Mouse (Mus musculus) liver, embryonic 11.5 days (tissue): ENCODE data around the gene Sytl3. TPM values are rescaled to one million over a fixed set of nuclear protein-coding genes. Genes with fewer than 3 reads are reported as not detected.
"Not testable (repeated sequence)": the region's sequence is repeated elsewhere in the genome, so short reads cannot be mapped to it uniquely, and the experiment has no call there.

Experiments
- ATAC-seq: fragments of 200-750 bp; cut with Nextera tagmentation; replicated peaks from 2 replicates; pipeline ENCODE4 v1.8.0; 2017; ENCODE audit warnings: moderate number of reproducible peaks, mild to moderate bottlenecking, moderate TSS enrichment, moderate library complexity; ENCODE audit not compliant: low FRiP score
- DNase-seq: peaks from one replicate; pipeline ENCODE4 v3.0.0-alpha.2; 2017; ENCODE audit warnings: low spot score
- H3K27ac ChIP-seq: fragments of 300-500 bp; sonication (generic); 2 replicates; pipeline ENCODE4 v1.5.1; 2014; ENCODE audit warnings: mild to moderate bottlenecking, low read depth, low read length, control low read depth
- H3K27me3 ChIP-seq: fragments of 300-500 bp; sonication (generic); replicated peaks from 2 replicates; pipeline ENCODE4 v1.6.1; 2014; ENCODE audit warnings: low read length, mixed read lengths; ENCODE audit not compliant: control insufficient read depth, insufficient read depth
- H3K36me3 ChIP-seq: fragments of 300-500 bp; sonication (generic); 2 replicates; pipeline ENCODE4 v1.6.1; 2014; ENCODE audit warnings: mild to moderate bottlenecking, low read length, moderate library complexity, mixed read lengths; ENCODE audit not compliant: control insufficient read depth, insufficient read depth
- H3K4me1 ChIP-seq: fragments of 300-500 bp; sonication (generic); replicated peaks from 2 replicates; pipeline ENCODE4 v1.6.1; 2014; ENCODE audit warnings: low read length, mixed read lengths; ENCODE audit not compliant: control insufficient read depth, insufficient read depth
- H3K4me2 ChIP-seq: fragments of 300-500 bp; sonication (generic); 2 replicates; pipeline ENCODE4 v1.6.1; 2014; ENCODE audit warnings: mild to moderate bottlenecking, control low read depth, moderate library complexity
- H3K4me3 ChIP-seq: fragments of 300-500 bp; sonication (generic); 2 replicates; pipeline ENCODE4 v1.5.1; 2014; ENCODE audit warnings: low read depth, low read length, control low read depth
- H3K9ac ChIP-seq: fragments of 300-500 bp; sonication (generic); 2 replicates; pipeline ENCODE4 v1.6.1; 2014; ENCODE audit warnings: low read depth, low read length, control low read depth
- H3K9me3 ChIP-seq: fragments of 300-500 bp; sonication (generic); 2 replicates; pipeline ENCODE4 v1.6.1; 2016; ENCODE audit warnings: low read length, inconsistent platforms, mixed read lengths; ENCODE audit not compliant: control insufficient read depth
- WGBS: fragments of 180-500 bp; shearing (Covaris S2); extraction: QIAGEN DNeasy Blood & Tissue Kit; methylation state at CpG from one replicate; pipeline ENCODE4 v1.1.7; 2014; 5-methylcytosine and 5-hydroxymethylcytosine counted together
- polyA plus RNA-seq: library from polyadenylated mRNA; unstranded; fragments of >200 nt; fragmentation: Nextera tagmentation; extraction: Ambion mirVana; gene quantifications from 2 replicates; pipeline ENCODE4 v1.2.1, GENCODE M21; 2014

Sytl3 gene
- polyA plus RNA-seq, 1 experiment from 2014 or later: not detected

- DNase-seq, H3K4me2 ChIP-seq, H3K27me3 ChIP-seq, H3K36me3 ChIP-seq, H3K9ac ChIP-seq, H3K9me3 ChIP-seq, H3K4me3 ChIP-seq, H3K4me1 ChIP-seq, H3K27ac ChIP-seq: not testable (repeated sequence)
- 0 out of 2 replicates have a peak, but pooled peaks have one; percentile 18 for ATAC-seq
- WGBS: 80% methylated on average over 14 of the region's 14 CpGs
Measured at GRCm38 (mm10) chr17:6640771-6641429, 18.0 kb upstream of the Sytl3 start.

DNA sequence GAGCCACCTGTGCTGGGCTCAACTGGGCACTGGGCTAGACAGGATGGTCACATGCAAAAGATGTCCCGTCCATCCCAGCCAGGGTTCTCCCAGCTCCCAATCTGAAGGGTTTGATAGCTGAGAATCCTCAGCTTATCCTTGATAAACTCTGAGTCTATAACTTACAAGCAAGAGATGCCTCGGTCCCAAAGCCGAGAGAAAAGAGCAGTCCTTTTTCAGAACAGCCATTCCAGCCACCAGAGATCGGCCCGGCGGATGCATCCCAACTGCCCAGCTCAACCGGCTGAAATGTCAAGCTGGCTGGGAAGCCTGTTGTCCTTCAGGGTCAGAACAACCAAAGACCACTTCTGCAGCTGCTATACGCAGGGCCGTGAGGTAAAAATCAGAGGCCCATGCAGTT, 14.7 kb upstream of the Sytl3 start:
- H3K4me2 ChIP-seq, H3K36me3 ChIP-seq, H3K9me3 ChIP-seq, H3K27ac ChIP-seq, H3K9ac ChIP-seq, ATAC-seq, H3K27me3 ChIP-seq, H3K4me1 ChIP-seq, H3K4me3 ChIP-seq, DNase-seq: not testable (repeated sequence)
- WGBS: 90% methylated on average over 8 of the region's 9 CpGs

GRCm38 (mm10) chr17:6644673-6645072, 14.2 kb upstream of the Sytl3 start:
- H3K4me3 ChIP-seq, H3K9ac ChIP-seq, ATAC-seq, H3K4me1 ChIP-seq, H3K27me3 ChIP-seq, DNase-seq, H3K9me3 ChIP-seq, H3K4me2 ChIP-seq, H3K27ac ChIP-seq, H3K36me3 ChIP-seq: not testable (repeated sequence)
- WGBS: 84% methylated on average over 4 of the region's 4 CpGs

- H3K4me3 ChIP-seq, DNase-seq, ATAC-seq, H3K9ac ChIP-seq, H3K4me1 ChIP-seq, H3K36me3 ChIP-seq, H3K9me3 ChIP-seq, H3K4me2 ChIP-seq, H3K27me3 ChIP-seq, H3K27ac ChIP-seq: not testable (repeated sequence)
- 57% methylated on average over 1 of the region's 4 CpGs for WGBS
Measured at GRCm38 (mm10) chr17:6645668-6646067, 13.2 kb upstream of the Sytl3 start.

GRCm38 (mm10) chr17:6646841-6647240, 12.1 kb upstream of the Sytl3 start:
- not testable (repeated sequence) for H3K36me3 ChIP-seq, H3K9me3 ChIP-seq, DNase-seq, H3K4me3 ChIP-seq, ATAC-seq, H3K27ac ChIP-seq, H3K9ac ChIP-seq, H3K4me1 ChIP-seq, H3K4me2 ChIP-seq, H3K27me3 ChIP-seq
- 92% methylated on average over 8 of the region's 8 CpGs for WGBS

- H3K4me3 ChIP-seq, H3K4me2 ChIP-seq, DNase-seq, H3K27me3 ChIP-seq, H3K4me1 ChIP-seq, H3K9me3 ChIP-seq, ATAC-seq, H3K27ac ChIP-seq, H3K9ac ChIP-seq, H3K36me3 ChIP-seq: not testable (repeated sequence)
- WGBS: 96% methylated on average over 3 of the region's 3 CpGs
Measured at GRCm38 (mm10) chr17:6647452-6647851, 11.4 kb upstream of the Sytl3 start.

- not testable (repeated sequence) for H3K4me1 ChIP-seq, H3K9ac ChIP-seq, H3K27ac ChIP-seq, ATAC-seq, DNase-seq, H3K9me3 ChIP-seq, H3K36me3 ChIP-seq, H3K4me3 ChIP-seq, H3K4me2 ChIP-seq, H3K27me3 ChIP-seq
- WGBS: 88% methylated on average over 4 of the region's 7 CpGs
Measured at GRCm38 (mm10) chr17:6650904-6651565, 7.9 kb upstream of the Sytl3 start.

- 88% methylated on average over 4 of the region's 5 CpGs for WGBS
- not testable (repeated sequence) for H3K9me3 ChIP-seq, DNase-seq, H3K4me1 ChIP-seq, H3K36me3 ChIP-seq, ATAC-seq, H3K4me2 ChIP-seq, H3K9ac ChIP-seq, H3K27ac ChIP-seq, H3K27me3 ChIP-seq, H3K4me3 ChIP-seq
Measured at GRCm38 (mm10) chr17:6653341-6653946, 5.4 kb upstream of the Sytl3 start.
